Mouse (Mus musculus): ENCODE data around the gene Txndc2.

GRCm38 (mm10) chr17:65604892-65605291 lies 37.1 kb downstream of the Txndc2 start:
- TF ChIP-seq CTCF (IDR thresholded peaks at IDR 0.05; ENCODE audit: low read depth) = no peak
- no peak for TF ChIP-seq EP300 (IDR thresholded peaks at IDR 0.05; ENCODE audit: low read depth)
